Mouse (Mus musculus) forebrain, embryonic 11.5 days (tissue): Measurements from ENCODE around the gene Vma21. TPM values are rescaled to one million over a fixed set of nuclear protein-coding genes. Genes with fewer than 3 reads are reported as not detected.

ENCODE experiments used
- ATAC-seq: fragments of 200-750 bp; cut with Nextera tagmentation; replicated peaks from 2 replicates; pipeline ENCODE4 v1.8.0; 2017; ENCODE audit warnings: moderate TSS enrichment; ENCODE audit not compliant: low FRiP score
- DNase-seq: peaks from one replicate; pipeline ENCODE4 v3.0.0-alpha.2; 2017; ENCODE audit warnings: low spot score
- H3K27ac ChIP-seq: fragments of 300-500 bp; sonication (generic); 2 replicates; pipeline ENCODE4 v1.5.1; 2014; ENCODE audit warnings: low read depth, low read length
- H3K27me3 ChIP-seq: fragments of 300-500 bp; sonication (generic); 2 replicates; pipeline ENCODE4 v1.6.1; 2014; ENCODE audit warnings: mild to moderate bottlenecking, low read length, mixed read lengths; ENCODE audit not compliant: control insufficient read depth, insufficient read depth
- H3K36me3 ChIP-seq: fragments of 300-500 bp; sonication (generic); 2 replicates; pipeline ENCODE4 v1.6.1; 2014; ENCODE audit warnings: mild to moderate bottlenecking, low read length, moderate library complexity, mixed read lengths; ENCODE audit not compliant: control insufficient read depth, insufficient read depth
- H3K4me1 ChIP-seq: fragments of 300-500 bp; sonication (generic); replicated peaks from 2 replicates; pipeline ENCODE4 v1.6.1; 2014; ENCODE audit warnings: low read length, mixed read lengths; ENCODE audit not compliant: control insufficient read depth, insufficient read depth
- H3K4me2 ChIP-seq: fragments of 300-500 bp; sonication (generic); 2 replicates; pipeline ENCODE4 v1.6.1; 2014; ENCODE audit warnings: low read depth, mild to moderate bottlenecking, low read length, moderate library complexity, mixed read lengths; ENCODE audit not compliant: severe bottlenecking
- H3K4me3 ChIP-seq: fragments of 300-500 bp; sonication (generic); 2 replicates; pipeline ENCODE4 v1.5.1; 2014; ENCODE audit warnings: low read depth, low read length
- H3K9ac ChIP-seq: fragments of 300-500 bp; sonication (generic); 2 replicates; pipeline ENCODE4 v1.6.1; 2014; ENCODE audit warnings: low read length
- H3K9me3 ChIP-seq: fragments of 300-500 bp; sonication (generic); 2 replicates; pipeline ENCODE4 v1.6.1; 2016; ENCODE audit warnings: low read length, mixed read lengths; ENCODE audit not compliant: control insufficient read depth
- WGBS: fragments of 180-500 bp; shearing (Covaris S2); extraction: QIAGEN DNeasy Blood & Tissue Kit; methylation state at CpG from one replicate; pipeline ENCODE4 v1.1.7; 2014; 5-methylcytosine and 5-hydroxymethylcytosine counted together
- polyA plus RNA-seq: library from polyadenylated mRNA; unstranded; fragments of >200 nt; fragmentation: Nextera tagmentation; extraction: Ambion mirVana; gene quantifications from 2 replicates; pipeline ENCODE4 v1.2.1, GENCODE M21; 2014

Gene Vma21
- polyA plus RNA-seq: 32.8 and 36.3 TPM in 2 replicates

DNA sequence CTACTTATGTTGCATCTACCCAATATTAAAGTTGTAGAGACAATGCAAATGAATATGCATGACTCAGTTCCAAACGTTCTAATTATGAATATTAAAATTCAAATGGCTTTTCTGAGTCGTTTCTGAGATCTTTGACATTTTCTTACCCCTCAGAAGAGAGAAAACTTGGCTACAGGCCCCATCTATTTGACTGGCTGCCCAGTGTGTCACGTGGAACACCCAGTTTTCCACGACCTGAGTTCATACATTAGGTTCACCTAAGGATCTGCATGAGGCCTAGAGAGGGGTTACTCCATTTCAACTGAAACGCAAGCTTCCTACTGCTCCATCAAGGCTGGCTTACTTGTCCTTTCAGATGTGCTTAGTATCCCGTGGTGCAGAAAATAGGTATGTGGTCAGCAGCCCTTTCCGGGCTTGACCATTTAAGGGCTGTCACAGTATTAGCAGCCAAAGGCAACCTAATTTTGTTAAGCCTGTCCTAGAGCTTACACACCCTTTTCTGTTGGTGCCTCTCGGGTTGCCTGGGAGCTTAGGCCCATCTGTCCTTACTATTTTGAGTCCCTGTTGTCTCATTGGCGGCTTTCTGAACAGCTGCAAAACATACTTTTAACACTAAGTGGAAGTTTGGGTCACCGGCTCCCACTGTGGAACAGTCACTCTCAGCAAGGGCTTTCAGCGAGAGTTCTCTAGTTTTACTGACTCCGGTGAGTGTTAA, at the start of gene Vma21:
Gene Vma21 (plus strand): TSS at position 294 of the 715 bp plus-strand sequence.
- Histone ChIP-seq H3K27ac (peak within 1 kb of the TSS; percentile 71), H3K36me3 (no peaks in the 10 kb centered on the region), H3K4me2 (peak within 1 kb of the TSS; percentile 52), H3K4me1 (no peaks in the 10 kb centered on the region; the same call in 1 of the 2 replicates), H3K4me3 (peak within 1 kb of the TSS; percentile 56), H3K27me3 (no peaks in the 10 kb centered on the region), H3K9ac (peak within 1 kb of the TSS; percentile 63), H3K9me3 (no peaks in the 10 kb centered on the region)
- peak; percentile 34; the same call in 1 of the 2 replicates for ATAC-seq
- DNase-seq: peak; percentile 43
- WGBS: 30% methylated on average over 12 of the region's 12 CpGs

DNA sequence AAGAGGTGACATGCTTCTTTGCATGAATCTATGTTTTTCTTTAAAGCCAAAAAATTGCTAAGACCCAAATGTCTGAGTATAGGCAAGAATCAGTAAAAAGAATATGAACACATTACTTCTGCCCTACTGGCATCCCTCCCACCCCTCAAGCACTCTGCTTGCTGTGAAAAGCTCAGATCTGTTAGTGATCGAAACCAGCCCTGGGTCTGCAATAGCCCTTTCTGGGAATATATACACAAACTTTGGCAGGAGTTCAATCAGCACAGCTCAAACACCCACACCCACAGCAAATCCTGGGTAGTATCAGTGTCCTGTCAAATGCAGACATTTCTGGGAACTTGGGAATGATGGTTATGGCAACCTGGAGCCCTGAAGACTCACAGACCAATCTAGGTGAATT, 47.8 kb upstream of the Vma21 start:
- Histone ChIP-seq H3K4me3 (no peak overlapping the region), H3K9me3 (no peaks in the 10 kb centered on the region), H3K4me1 (no peaks in the 10 kb centered on the region), H3K9ac (no peak overlapping the region), H3K27me3 (no peaks in the 10 kb centered on the region), H3K4me2 (no peak overlapping the region), H3K27ac (no peak overlapping the region), H3K36me3 (no peaks in the 10 kb centered on the region)
- WGBS: 79% methylated on average over 1 of the region's 1 CpGs
- ATAC-seq (no peak), DNase-seq (no peak)

DNA sequence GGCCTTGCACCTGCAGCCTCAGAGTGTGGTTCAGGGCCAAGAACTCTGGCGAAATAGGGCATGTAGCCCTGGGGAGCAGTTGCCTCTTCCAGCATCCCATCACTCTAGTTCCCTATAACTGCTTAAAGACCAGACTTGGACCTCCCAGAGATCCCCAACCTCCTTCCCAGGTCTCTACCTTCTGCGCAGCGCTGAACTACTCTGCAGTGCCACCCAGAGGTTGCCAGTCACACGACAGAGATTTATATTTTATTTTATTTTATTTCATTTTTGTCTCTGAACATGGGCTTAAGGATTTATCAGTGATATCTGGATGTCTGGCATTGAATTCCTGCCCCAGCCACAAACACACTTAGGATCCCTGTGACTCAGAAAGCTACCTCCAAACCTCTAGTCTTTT, 24.6 kb upstream of the Vma21 start:
- no peaks in the 10 kb centered on the region for H3K36me3 ChIP-seq
- H3K4me1 ChIP-seq: no peaks in the 10 kb centered on the region
- no peak overlapping the region for H3K4me2 ChIP-seq
- H3K27me3 ChIP-seq: no peaks in the 10 kb centered on the region
- no peak overlapping the region for H3K4me3 ChIP-seq
- no peak for ATAC-seq
- WGBS: 13% methylated on average over 4 of the region's 4 CpGs
- no peak overlapping the region for H3K9ac ChIP-seq
- no peak for DNase-seq
- no peak overlapping the region for H3K27ac ChIP-seq
- no peaks in the 10 kb centered on the region for H3K9me3 ChIP-seq

DNA sequence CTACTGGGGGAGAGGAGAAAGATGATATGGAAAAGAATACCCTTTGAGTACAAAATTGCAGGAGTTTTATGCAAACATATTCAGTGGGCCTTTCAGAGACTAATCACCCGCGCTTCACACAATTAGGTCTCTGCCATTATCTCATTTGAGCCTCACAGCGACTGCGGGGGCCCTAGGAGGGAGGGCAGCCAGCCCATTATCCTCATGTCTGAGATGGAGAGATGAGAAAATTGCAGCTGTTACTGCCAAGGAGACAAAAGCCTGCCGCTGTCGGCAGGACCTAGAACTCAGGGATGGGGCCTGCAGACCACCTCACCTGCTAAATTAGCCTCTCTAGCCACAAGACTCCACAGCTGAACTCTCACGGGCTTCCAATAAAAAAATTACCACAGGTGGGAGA, 18.0 kb upstream of the Vma21 start:
- no peak overlapping the region for H3K9ac ChIP-seq
- no peaks in the 10 kb centered on the region for H3K27me3 ChIP-seq
- H3K4me1 ChIP-seq: no peaks in the 10 kb centered on the region
- 39% methylated on average over 7 of the region's 7 CpGs for WGBS
- no peaks in the 10 kb centered on the region for H3K36me3 ChIP-seq
- DNase-seq (no peak), ATAC-seq (peak; percentile 15; the same call in 1 of the 2 replicates)
- no peak overlapping the region for H3K27ac ChIP-seq
- no peak overlapping the region for H3K4me3 ChIP-seq
- no peak overlapping the region for H3K4me2 ChIP-seq
- no peaks in the 10 kb centered on the region for H3K9me3 ChIP-seq

DNA sequence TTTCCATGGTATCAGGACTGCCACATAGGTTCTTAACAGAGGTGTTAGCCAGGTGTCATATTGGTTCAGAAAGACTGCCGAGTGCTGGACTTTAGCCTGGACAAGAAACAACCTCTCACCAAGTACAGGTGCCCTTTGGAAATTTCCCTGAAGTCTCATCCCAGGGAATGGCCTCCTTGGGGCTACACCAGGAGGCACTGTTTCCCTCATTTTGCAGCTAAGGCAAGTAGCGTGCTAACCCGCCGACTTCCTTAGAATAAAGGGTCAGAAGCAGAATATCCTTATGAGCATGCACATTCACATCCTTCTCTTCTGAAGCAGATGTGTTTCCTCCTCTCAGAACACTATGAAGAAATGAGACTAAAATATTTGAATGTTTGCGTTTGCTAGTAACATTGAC, 16.8 kb upstream of the Vma21 start:
- no peaks in the 10 kb centered on the region for H3K36me3 ChIP-seq
- no peak overlapping the region for H3K9ac ChIP-seq
- no peaks in the 10 kb centered on the region for H3K4me1 ChIP-seq
- ATAC-seq (no peak), DNase-seq (no peak)
- H3K9me3 ChIP-seq: no peaks in the 10 kb centered on the region
- WGBS: 64% methylated on average over 5 of the region's 5 CpGs
- no peak overlapping the region for H3K27ac ChIP-seq
- H3K4me3 ChIP-seq: no peak overlapping the region
- no peaks in the 10 kb centered on the region for H3K27me3 ChIP-seq
- H3K4me2 ChIP-seq: no peak overlapping the region

DNA sequence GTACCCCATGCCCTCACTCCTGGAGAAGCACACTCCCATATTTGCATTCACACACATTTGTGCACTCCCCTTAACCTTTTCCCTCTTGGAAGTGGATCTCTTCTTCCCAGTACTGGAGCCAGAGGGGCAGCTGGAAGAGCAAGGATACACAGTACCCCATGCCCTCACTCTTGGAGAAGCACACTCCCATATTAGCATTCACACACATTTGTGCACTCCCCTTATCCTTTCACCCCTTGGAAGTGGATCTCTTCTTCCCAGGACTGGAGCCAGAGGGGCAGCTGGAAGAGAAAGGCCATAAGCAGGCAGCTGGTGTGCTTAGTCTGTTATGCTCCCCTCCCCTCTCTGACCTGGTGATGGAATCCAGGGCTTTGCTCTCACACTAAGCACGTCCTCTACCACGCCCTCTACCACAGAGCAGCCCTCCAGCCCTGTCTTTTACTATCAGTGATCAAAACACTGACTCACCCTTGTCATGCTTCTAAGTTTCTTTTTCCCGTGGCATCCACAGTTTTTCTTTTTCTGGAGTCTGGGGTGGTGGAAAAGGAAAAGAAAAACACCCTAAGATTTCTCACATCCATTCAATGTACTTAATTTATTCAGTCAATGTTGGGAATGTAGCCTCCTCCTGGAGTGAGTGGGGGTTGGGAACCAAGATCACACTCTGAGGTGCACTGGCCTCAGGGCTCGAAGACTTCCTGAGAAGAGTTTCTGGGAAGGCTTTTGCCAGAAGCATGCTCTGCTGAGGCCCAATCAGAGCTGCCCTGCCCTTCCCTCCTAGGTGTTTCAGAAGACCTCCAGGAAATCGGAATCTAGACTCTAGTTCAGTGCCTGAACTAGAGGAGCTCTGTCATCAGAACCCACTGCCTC, 3.5 kb upstream of the Vma21 start:
- Histone ChIP-seq H3K4me2 (no peak overlapping the region), H3K4me3 (no peak overlapping the region), H3K9me3 (no peaks in the 10 kb centered on the region), H3K27me3 (no peaks in the 10 kb centered on the region), H3K4me1 (no peaks in the 10 kb centered on the region; the same call in 1 of the 2 replicates), H3K27ac (no peak overlapping the region), H3K9ac (no peak overlapping the region), H3K36me3 (no peaks in the 10 kb centered on the region)
- 47% methylated on average over 5 of the region's 5 CpGs for WGBS
- no peak for DNase-seq
- no peak for ATAC-seq

DNA sequence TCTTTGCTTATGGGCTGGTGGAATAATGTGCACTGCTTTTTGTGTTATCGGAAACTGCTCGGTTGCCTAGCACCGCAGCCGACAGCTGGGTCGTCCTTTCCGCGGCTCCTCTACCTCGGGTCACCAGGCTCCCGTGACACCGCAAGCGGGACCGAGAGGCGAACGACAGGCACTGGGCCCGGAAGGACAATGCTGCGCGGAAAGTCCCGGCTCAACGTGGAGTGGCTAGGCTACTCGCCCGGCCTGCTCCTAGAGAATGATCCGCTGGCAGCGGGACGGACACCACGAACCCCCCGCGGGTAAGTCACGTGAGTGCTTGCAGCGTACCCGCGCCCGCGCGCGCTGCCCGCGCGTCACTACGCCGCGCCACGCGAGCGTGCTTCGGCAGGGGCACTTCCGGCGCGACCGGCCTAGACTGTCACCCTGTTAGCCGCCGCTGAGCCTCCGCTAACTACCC, 705 bp downstream of the Vma21 start:
- no peaks in the 10 kb centered on the region for H3K9me3 ChIP-seq
- H3K4me3 ChIP-seq: peak overlapping the region; percentile 56
- no peaks in the 10 kb centered on the region for H3K36me3 ChIP-seq
- 29% methylated on average over 52 of the region's 52 CpGs for WGBS
- H3K9ac ChIP-seq: peak overlapping the region; percentile 63
- peak overlapping the region; percentile 52 for H3K4me2 ChIP-seq
- H3K27ac ChIP-seq: peak overlapping the region; percentile 71
- DNase-seq (peak; percentile 90), ATAC-seq (peak; percentile 96)
- H3K4me1 ChIP-seq: no peaks in the 10 kb centered on the region; the same call in 1 of the 2 replicates
- H3K27me3 ChIP-seq: no peaks in the 10 kb centered on the region

DNA sequence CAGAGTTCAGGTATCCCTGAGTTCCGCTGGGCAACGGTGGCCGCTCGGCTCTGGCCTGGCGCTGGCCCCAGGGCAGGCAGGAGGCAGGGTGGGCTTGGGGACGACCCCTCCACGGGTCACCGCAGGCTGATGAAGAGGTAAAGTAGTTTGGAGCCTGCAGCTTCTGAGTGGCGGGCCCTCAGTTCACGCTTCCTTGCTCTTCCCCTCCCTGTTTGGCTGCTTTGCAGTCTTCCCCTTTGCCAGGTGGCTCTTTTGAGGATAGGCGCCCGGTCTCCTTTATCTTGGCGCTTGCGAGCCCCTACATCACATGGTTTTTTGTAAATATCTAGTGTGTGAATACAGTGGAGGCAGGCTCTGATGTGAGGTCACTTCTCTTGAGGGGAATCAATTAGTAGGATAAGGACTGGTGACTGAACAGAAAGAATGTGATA, 1.2 kb downstream of the Vma21 start:
- H3K9me3 ChIP-seq: no peaks in the 10 kb centered on the region
- no peaks in the 10 kb centered on the region for H3K36me3 ChIP-seq
- H3K4me2 ChIP-seq: peak overlapping the region; percentile 52; the same call in 1 of the 2 replicates
- H3K27me3 ChIP-seq: no peaks in the 10 kb centered on the region
- peak overlapping the region; percentile 56 for H3K4me3 ChIP-seq
- peak overlapping the region; percentile 63 for H3K9ac ChIP-seq
- peak overlapping the region; percentile 37; the same call in 1 of the 2 replicates for H3K27ac ChIP-seq
- ATAC-seq: peak; percentile 76
- no peaks in the 10 kb centered on the region; the same call in 1 of the 2 replicates for H3K4me1 ChIP-seq
- whole genome bisulfite sequencing: 28% methylated on average over 14 of the region's 14 CpGs
- DNase-seq: no peak
